Mouse (Mus musculus) large intestine, adult 2 months (tissue): ENCODE measurements around the gene Plk2. TPM values are rescaled to one million over a fixed set of nuclear protein-coding genes. Genes with fewer than 3 reads are reported as not detected.
"Not testable (repeated sequence)": the region's sequence is repeated elsewhere in the genome, so short reads cannot be mapped to it uniquely, and the experiment has no call there.

Experiments used
- DNase-seq: peaks from one replicate; pipeline ENCODE4 v3.0.0-alpha.2; 2012; ENCODE audit warnings: low read depth, low spot score
- WGBS: fragments of 180-500 bp; shearing (Covaris S2); methylation state at CpG from one replicate; pipeline ENCODE4 v1.1.7; 2018; 5-methylcytosine and 5-hydroxymethylcytosine counted together
- polyA plus RNA-seq: library from polyadenylated mRNA; depleted of rRNA; stranded (reverse); fragments of >200 nt; gene quantifications from 2 replicates; pipeline ENCODE4 v1.2.3, GENCODE M21; 2012; rRNA removed

Plk2 gene
- polyA plus RNA-seq: 3.0 and 4.1 TPM in 2 replicates

DNA sequence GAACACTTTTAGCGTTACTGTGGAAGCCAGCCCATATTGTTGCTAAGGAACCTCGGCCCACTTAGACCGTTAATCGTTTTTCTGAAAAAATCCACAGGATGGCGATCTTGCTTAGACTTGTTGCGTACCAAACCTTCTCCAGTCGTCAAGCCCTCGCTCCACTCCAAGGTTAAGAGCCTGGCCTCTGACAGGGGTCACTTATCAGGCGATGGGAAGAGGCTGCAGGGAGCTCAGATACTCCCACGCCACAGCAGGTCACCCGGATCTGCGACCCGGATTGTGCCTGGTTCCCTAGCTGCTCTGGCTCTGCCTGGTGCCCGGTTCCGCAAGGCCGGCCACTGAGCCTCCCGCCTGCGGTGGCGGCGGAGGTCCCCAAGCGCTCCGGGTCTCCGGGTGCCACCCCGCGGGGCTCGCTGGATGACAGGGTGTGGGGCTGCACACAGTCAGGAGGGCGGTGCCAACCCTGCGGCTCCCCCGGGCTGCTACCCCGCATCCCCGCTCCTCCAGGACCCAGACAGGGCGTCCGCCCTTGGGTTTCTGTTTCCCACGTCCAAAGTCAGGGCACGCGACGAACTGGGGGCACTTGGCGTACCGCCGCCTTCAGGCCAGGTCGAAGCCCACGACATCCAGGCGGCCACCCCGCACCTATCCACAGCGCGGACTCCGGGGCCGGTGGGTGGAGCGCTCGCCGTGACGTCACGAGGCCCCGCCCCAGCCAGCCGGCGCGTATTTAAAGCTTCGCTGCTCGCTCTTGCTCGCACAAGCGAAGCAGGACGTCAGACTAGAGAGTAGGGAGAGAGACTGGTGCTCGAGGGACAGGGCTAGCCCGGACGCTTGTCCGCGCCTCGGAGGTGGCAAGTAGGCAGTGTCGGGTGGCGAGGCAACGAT lies at the start of gene Plk2:
Gene Plk2, plus strand, starts transcription at position 756 of the 888 bp plus-strand sequence.
- peak; percentile 65 for DNase-seq
- under 1% methylated on average over 71 of the region's 71 CpGs for WGBS

DNA sequence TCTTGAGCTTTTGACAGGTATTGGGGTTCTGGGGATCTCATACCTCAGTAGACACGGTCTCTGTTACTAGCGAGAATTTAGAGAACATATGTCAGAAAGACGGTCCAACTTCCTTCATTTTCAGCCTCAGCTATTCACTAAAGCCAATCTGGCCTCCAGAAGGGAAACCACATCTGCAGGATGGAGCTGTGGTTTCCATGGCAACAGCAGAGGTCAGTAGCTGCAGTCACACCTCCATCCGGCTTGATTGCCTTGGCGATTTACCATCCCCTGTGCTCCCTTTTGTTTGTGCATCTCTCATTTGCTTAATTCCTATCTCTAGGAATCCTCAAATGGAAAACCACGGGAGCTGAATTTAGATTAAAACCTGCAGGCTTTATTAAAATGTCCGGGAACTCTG lies 48.1 kb upstream of the Plk2 start:
- 56% methylated on average over 7 of the region's 7 CpGs for WGBS
- no peak for DNase-seq

DNA sequence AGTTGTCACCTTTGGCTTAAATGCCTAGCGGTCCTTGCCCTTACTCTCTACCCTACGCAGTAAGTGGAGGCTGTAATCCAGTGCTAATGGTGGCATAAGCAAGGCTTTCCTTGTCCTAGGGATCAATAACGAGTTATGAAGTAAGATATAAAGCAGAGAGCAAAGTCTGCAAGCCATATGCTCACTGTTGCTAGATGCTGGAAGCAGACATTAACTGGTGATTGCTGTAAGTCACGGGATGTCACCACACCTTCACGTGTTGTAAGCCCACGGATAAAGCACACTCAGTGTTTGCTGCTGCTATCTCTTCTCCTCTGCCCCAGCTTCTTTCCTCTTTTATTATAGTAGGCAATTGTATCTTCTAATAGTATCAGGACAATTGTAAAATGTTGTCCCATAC lies 43.8 kb upstream of the Plk2 start:
- DNase-seq: no peak
- WGBS: 63% methylated on average over 6 of the region's 6 CpGs

DNA sequence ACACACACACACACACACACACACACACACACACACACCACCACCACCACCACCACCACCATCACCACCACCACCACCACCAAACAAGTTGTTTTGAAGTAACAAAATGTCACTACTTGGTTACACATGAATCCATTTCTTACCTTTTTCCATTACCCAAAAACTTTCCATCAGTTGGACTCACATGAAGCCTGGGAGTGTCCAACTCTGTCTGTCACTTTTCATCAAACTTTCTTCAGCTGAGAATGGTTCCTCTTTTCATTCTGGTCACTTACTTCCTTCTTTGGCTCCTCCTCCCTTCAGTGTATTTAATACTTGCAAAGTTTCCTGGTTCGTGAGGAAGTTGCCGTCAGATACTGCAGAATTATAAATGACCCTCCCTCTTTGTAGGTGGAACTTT lies 37.9 kb upstream of the Plk2 start, which contains the start of gene Gapt:
Gene Gapt, minus strand, starts transcription at position 259 of the 400 bp plus-strand sequence.
- 28% methylated on average over 2 of the region's 2 CpGs for WGBS
- no peak for DNase-seq

DNA sequence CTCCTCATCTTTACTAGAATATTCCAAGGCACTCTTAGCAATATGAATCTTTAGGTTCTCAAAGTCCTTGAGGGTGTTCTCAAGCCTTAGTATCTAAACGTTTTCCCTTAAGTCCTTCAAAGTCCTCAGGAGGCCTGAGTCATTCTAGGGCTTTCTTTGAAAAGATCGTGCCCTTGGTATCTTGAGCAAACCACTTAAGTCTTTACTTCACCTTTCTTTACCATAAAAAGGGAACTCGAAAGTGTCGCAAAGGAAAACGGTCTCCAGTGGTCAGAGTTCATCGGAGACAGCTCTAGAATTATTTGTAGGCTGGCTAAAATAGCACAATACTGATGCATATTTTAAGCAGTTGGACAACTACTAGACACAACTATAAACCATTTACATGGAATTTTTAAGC lies 31.1 kb upstream of the Plk2 start:
- DNase-seq: no peak
- 51% methylated on average over 6 of the region's 6 CpGs for WGBS

DNA sequence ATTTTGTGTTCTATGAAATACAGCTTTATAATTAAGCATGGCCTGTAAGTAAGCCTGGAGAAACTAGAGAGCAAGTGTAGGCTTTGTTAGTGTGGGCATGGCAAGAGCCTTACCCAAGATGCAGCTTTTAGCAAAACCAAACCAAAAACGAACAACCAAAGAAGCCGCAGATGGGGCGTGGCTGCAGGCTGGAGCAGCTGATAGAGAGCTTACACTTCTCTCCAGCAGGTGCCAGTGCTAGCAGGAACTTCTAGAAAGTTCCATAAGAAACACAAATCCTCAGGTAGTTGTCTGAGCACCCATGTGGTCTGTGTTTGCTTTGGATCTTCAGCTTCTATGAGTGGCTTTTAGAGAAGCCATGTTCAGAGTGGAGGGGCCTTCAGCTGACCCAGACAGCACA lies 28.4 kb upstream of the Plk2 start:
- no peak for DNase-seq
- WGBS: 71% methylated on average over 3 of the region's 3 CpGs

DNA sequence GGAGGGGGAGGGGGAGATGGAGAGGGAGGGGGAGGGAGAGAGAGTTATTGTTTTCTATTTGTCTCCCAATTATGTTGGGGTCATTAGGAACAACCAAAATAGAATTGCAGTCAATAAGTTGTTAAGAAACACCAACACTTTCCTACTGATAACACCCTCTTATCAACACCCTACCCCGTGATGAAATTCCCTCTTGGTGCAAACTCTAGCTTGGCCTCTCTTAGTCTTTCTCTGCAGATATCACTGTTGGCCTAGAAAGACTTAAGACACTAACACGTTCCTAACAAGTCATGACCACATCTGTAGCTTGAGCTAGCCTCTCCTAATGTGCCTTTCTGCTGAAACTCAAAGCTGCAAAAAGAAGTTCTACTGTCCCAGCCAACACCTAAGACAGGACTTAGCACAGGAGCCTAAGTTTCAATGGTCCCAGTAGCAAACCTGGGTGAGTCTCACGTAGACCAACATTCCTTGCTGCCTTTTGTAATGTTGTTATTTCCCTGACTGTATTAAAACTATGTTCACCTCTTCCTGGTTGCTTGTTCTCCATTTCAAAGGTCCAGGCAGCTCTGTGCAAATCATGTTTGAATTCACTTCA lies 26.8 kb upstream of the Plk2 start:
- DNase-seq: no peak
- 76% methylated on average over 3 of the region's 3 CpGs for WGBS

DNA sequence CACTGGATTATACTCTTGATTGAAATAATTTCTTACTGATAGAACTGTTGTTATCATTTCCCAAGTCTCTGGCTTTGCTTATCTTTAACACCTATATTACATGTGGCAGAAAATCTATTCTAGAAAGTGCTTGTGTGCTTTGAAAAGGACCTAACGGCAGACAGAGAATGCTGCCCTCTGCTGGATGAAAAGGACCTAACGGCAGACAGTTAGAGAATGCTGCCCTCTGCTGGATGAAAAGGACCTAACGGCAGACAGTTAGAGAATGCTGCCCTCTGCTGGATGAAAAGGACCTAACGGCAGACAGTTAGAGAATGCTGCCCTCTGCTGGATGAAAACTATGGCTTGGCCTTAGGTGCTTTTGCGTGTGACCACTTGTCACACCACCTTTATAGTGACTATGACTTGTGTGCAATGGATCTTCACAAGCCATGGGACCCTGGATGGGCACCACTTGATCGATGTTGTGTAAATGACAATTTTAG lies 26.2 kb upstream of the Plk2 start:
- DNase-seq: not testable (repeated sequence)
- 36% methylated on average over 6 of the region's 6 CpGs for WGBS

DNA sequence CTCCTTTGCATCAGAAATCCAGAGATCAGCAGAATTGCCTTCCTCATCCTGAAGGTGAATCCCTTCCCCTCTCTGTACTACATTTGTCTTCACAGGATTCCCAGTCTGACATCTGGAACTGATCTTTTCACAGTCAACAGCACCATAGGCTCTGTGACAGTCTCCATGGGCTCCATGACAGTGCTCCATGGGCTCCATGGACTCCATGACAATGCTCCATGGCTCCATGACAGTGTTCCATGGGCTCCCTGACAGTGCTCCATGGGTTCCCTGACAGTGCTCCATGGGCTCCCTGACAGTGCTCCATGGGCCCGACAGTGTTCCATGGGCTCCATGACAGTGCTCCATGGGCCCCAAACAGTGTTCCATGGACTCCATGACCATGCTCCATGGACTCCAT lies 25.2 kb upstream of the Plk2 start:
- WGBS: 96% methylated on average over 1 of the region's 1 CpGs

DNA sequence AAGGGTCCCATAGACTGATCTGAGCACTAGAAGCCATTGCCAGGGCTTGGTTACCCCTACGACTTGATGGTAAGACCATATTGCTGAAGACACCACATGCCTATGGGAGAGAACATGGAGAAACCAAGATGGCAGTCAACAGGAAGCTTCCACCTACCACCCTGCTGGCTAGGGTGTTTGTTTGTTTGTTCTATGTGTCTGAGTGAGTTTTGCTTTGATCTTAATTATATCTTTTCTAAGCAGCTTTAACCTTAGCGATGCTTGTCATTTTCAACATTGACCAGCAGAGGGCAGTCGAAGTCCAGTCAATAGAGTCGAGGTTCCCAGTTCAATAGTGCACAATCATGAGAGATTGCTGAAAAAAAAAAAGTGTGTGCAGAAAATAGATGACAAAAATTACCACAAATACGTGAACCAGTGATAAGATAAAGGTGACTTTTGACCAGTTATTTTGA lies 12.4 kb upstream of the Plk2 start:
- peak; percentile 59 for DNase-seq
- WGBS: 18% methylated on average over 5 of the region's 5 CpGs

More for the DNA sequence above, 25.2 kb upstream of the Plk2 start:
- DNase-seq: no peak

DNA sequence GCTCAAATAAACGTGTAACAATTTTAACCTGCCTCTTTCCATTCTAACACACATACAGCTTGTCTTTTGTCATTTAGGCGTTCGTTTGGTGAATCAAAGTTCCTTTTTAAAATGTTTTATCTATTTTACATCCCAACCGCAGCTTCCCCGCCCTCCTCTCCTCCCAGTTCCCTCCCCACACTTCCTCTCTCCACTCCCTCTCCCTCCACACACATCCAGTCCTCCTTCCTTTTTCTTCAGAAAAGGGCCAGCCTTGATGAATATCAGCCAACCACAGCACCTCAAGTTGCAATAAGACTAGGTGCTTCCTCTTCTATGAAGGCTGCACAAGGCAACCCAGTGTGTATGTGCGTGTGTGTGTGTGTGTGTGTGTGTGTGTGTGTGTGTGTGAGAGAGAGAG lies 10.3 kb upstream of the Plk2 start:
- 50% methylated on average over 6 of the region's 6 CpGs for WGBS
- DNase-seq: no peak

DNA sequence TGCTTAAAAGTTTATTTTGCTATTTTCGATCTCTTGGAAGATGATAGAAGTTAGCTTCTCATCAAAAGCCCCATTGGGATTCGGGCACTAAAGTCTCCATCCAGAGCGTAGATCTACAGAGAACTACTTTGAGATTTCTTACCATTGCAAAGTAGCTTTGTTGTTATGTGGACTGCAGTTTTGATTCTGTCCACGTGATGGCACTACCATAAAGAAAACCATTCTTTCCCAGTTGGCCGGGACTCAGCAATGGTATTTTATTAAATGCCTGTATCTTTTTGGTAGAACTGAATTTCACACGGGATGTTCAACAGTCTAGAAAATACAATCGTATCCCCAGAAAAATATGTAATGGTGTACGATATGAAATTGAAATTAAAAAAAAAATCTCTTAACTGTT lies 2.6 kb upstream of the Plk2 start:
- DNase-seq: no peak

DNA sequence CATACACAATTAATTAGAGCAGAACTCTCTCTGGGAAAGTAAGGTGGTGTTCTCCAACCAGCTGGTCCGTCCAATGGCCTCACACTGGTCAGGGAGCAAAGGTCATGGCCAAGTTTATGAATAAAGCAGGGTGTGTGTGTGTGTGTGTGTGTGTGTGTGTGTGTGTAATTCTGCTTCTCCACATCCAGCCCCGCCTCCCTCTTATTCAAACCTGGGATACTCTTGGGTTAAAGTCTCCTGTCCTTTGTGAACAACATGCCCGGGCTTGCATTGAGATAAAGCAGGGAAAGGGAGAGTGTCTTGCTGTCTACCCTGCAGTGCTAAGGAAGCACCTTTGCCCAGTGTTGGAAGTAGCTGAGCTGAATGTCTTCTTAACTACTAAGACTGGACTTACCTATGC lies 2.2 kb upstream of the Plk2 start:
- 20% methylated on average over 3 of the region's 3 CpGs for WGBS
- no peak for DNase-seq

More for the DNA sequence above, 2.6 kb upstream of the Plk2 start:
- WGBS: 12% methylated on average over 8 of the region's 8 CpGs

DNA sequence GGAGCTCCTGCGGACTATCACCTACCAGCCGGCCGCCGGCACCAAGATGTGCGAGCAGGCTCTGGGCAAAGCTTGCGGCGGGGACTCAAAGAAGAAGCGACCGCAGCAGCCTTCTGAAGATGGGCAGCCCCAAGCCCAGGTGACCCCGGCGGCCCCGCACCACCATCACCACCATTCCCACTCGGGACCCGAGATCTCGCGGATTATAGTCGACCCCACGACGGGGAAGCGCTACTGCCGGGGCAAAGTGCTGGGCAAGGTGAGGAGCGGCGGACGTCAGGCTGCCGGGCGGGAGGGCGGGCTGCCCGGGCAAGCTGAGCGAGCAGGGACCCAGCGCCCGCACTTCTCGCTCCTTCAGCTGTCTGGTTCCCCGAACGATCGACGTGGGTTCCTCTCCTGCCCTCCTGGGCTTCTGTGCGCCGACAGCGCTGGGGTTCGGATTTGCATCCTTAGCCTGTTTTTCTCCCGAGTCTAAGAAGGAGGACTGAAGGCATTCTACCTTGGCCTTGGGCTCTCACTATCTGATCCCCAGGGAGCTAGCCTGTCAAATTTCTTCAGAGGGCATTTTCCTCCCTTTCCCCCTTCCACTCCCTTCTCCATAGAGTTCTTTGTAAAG lies 441 bp downstream of the Plk2 start:
- no peak for DNase-seq
- under 1% methylated on average over 41 of the region's 41 CpGs for WGBS

DNA sequence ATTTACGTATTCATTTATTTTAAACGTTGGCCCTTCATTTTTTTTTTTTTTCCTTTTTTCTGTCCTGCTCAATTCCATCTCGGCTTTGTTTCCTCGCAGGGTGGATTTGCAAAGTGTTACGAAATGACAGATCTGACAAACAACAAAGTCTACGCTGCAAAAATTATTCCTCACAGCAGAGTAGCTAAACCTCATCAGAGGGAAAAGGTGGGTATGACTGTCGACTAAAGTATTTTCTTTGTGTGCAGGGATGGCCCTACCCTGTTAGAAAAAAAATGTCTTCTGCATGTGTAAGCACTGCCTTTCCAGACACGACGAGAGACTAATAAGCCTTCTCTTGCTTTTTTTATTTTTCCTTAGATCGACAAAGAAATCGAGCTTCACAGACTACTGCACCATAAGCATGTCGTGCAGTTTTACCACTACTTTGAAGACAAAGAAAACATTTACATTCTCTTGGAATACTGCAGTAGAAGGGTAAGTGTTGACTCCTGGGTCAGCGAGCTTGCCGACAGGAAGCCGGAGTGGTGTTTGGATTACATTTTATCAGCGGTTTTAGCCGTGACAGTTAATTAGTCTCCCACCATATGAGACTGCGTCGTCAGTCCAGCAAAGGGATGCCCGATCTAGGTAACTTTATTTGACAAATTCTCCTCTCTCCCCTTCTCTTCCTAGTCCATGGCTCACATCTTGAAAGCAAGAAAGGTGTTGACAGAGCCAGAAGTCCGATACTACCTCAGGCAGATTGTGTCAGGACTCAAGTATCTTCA lies 1.3 kb downstream of the Plk2 start:
- no peak for DNase-seq
- 4% methylated on average over 21 of the region's 21 CpGs for WGBS

DNA sequence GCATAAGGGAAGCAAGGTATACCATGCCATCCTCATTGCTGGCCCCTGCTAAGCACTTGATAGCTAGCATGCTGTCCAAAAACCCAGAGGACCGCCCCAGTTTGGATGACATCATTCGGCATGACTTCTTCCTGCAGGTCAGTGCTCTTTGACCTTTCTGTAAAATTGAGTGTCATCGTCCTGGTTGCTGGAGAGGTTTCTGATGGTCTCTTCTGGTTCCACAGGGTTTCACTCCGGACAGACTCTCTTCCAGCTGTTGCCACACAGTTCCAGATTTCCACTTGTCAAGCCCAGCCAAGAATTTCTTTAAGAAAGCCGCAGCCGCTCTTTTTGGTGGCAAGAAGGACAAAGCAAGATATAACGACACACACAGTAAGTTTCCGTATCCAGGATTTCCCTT lies 2.9 kb downstream of the Plk2 start:
- DNase-seq: no peak
- 87% methylated on average over 8 of the region's 8 CpGs for WGBS

DNA sequence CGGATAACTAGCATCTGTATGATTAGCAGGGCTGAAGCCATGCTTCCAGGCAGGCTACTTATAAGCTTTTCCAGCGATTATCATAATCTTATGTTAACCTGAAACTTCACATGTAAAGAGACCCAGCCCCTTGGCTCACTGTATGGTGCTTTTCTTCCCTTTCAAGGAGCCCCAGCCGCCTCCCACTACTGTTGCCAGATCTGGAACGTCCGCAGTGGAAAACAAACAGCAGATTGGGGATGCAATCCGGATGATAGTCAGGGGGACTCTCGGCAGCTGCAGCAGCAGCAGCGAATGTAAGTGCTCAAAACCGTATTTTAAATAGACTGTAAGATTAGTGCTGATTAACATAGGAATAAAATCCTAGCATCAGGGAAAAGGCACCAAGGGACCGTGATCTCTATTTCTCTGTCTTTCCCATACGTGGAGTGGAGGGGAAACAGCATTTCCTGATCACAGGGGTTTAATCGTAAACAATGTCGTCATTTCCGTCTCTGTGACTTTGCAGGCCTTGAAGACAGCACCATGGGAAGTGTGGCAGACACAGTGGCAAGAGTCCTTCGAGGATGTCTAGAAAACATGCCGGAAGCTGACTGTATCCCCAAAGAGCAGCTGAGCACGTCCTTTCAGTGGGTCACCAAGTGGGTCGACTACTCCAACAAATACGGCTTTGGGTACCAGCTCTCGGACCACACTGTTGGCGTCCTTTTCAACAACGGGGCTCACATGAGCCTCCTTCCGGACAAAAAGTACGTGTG lies 3.8 kb downstream of the Plk2 start:
- 83% methylated on average over 24 of the region's 24 CpGs for WGBS
- DNase-seq: no peak

DNA sequence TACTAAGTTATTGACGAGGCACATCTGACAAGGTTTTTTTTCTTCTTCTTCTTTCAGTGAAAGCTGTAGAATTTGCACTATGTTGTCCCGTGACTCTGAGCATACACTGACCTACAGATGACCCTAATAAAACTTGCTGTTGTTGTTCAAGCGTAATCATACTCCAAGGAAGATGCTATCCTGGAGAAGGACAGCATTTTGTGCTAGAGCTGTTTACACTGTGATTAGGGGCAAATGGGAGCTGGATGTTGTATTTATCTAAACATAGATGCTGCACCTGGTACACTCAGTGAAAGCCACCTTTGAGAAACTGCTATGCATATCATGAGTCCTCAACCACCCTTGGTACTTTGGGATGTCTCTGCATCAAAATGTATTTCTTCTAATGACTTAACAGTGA lies 6.6 kb downstream of the Plk2 start:
- no peak for DNase-seq
- WGBS: 74% methylated on average over 3 of the region's 3 CpGs

DNA sequence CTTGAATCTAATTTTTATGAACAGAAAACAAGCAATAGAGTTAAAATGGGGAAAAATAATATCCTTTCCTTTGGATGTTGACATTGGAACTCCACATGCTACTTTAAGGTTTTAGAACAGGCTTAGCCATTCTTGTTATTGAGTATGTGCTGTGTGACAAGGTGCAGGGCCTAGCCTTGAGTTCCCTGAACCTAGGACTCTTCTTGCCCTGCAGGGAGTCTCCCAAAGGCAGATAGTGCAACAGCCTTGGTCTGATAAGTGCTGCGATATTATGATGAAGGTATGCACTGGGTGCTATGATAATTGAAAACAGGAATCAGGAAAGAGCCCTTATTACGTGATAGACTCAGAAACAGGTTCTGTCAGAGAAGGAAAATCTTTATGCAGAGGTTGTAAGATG lies 7.0 kb downstream of the Plk2 start:
- no peak for DNase-seq
- WGBS: 94% methylated on average over 2 of the region's 2 CpGs
